Mouse (Mus musculus) CH12.LX (cell line): ENCODE data around the gene D630039A03Rik. TPM values are rescaled to one million over a fixed set of nuclear protein-coding genes. Genes with fewer than 3 reads are reported as not detected.

Experiments
- DNase-seq: peaks from one replicate; pipeline ENCODE4 v3.0.0-alpha.2; 2013; ENCODE audit errors: extremely low read depth
- H3K27ac ChIP-seq: 2 replicates; pipeline ENCODE4 v1.5.1; 2012; ENCODE audit warnings: low read depth, mild to moderate bottlenecking, control low read depth, moderate library complexity; ENCODE audit not compliant: insufficient read depth
- H3K27me3 ChIP-seq: replicated peaks from 2 replicates; pipeline ENCODE3; 2012; ENCODE audit warnings: inconsistent platforms
- H3K36me3 ChIP-seq, 2 experiments: replicated peaks in 1 of 2; 2 replicates each; pipeline versions ENCODE3 to v1.6.1; 2012; ENCODE audit warnings: inconsistent platforms in 1 of 2, low read length in 1 of 2, mild to moderate bottlenecking in 1 of 2, mixed read lengths in 1 of 2, moderate library complexity in 1 of 2; ENCODE audit not compliant: control insufficient read depth in 1 of 2, insufficient read depth in 1 of 2
- H3K4me1 ChIP-seq, 2 experiments: 2 replicates each; pipeline ENCODE4 v1.6.1; 2012; ENCODE audit warnings: inconsistent platforms in 1 of 2, moderate library complexity in 1 of 2; ENCODE audit not compliant: insufficient read depth in 2 of 2, control insufficient read depth in 1 of 2
- H3K4me2 ChIP-seq: 2 replicates; pipeline ENCODE4 v1.6.1; 2012; ENCODE audit warnings: low read depth, mild to moderate bottlenecking, control low read depth; ENCODE audit not compliant: poor library complexity, insufficient read depth, severe bottlenecking
- H3K4me3 ChIP-seq, 3 experiments: fragments of 150-350 bp in 1 of 3; sonication (generic) in 1 of 3; replicated peaks in 1 of 3; 2 replicates each; pipeline versions ENCODE3 to v1.5.1; 2011 to 2012; ENCODE audit warnings: low read depth in 2 of 3, low read length in 2 of 3, mild to moderate bottlenecking in 2 of 3, moderate library complexity in 2 of 3, control low read depth in 1 of 3, improper control_type of control experiment in 1 of 3, inconsistent platforms in 1 of 3, mixed read lengths in 1 of 3; ENCODE audit not compliant: poor library complexity in 1 of 3
- H3K79me2 ChIP-seq: replicated peaks from 2 replicates; pipeline ENCODE4 v1.6.1; 2012; ENCODE audit warnings: mild to moderate bottlenecking, moderate library complexity; ENCODE audit not compliant: control insufficient read depth, poor library complexity, insufficient read depth, severe bottlenecking; ENCODE audit errors: extremely low read depth
- H3K9ac ChIP-seq: 2 replicates; pipeline ENCODE4 v1.6.1; 2012; ENCODE audit warnings: low read depth, mild to moderate bottlenecking, control low read depth, moderate library complexity; ENCODE audit not compliant: insufficient read depth
- H3K9me3 ChIP-seq: replicated peaks from 2 replicates; pipeline ENCODE3; 2012; ENCODE audit warnings: low read length, inconsistent platforms, mixed read lengths
- BHLHE40 ChIP-seq: IDR thresholded peaks from 2 replicates; pipeline ENCODE4 v1.6.1; 2011; ENCODE audit warnings: mild to moderate bottlenecking, low read depth, low read length, improper control_type of control experiment
- CHD2 ChIP-seq: IDR thresholded peaks from 2 replicates; pipeline ENCODE4 v1.6.1; 2011; ENCODE audit warnings: low read length, improper control_type of control experiment
- CTCF ChIP-seq, 2 experiments: IDR thresholded peaks in 1 of 2; conservative IDR thresholded peaks in 1 of 2; 2 replicates each; pipeline ENCODE4 v1.5.1; 2011 to 2012; ENCODE audit warnings: low read depth in 2 of 2, low read length in 2 of 2, improper control_type of control experiment in 1 of 2, inconsistent platforms in 1 of 2, mild to moderate bottlenecking in 1 of 2, moderate library complexity in 1 of 2
- E2F4 ChIP-seq: IDR thresholded peaks from 2 replicates; pipeline ENCODE4 v1.6.1; 2011; ENCODE audit warnings: low read depth, low read length, improper control_type of control experiment; ENCODE audit not compliant: insufficient replicate concordance
- ELF1 ChIP-seq: IDR thresholded peaks from 2 replicates; pipeline ENCODE4 v1.6.1; 2014; ENCODE audit warnings: low read depth, mild to moderate bottlenecking, inconsistent platforms, low read length, improper control_type of control experiment
- EP300 ChIP-seq: IDR thresholded peaks from 2 replicates; pipeline ENCODE4 v1.6.1; 2011; ENCODE audit warnings: low read length, improper control_type of control experiment
- ETS1 ChIP-seq: conservative IDR thresholded peaks from 2 replicates; pipeline ENCODE4 v1.6.1; 2012; ENCODE audit warnings: low read depth, mild to moderate bottlenecking, inconsistent platforms, low read length, improper control_type of control experiment, moderate library complexity
- JUN ChIP-seq: IDR thresholded peaks from 2 replicates; pipeline ENCODE4 v1.6.1; 2011; ENCODE audit warnings: low read depth, mild to moderate bottlenecking, low read length, improper control_type of control experiment, moderate library complexity; ENCODE audit not compliant: insufficient read depth
- MAFK ChIP-seq: IDR thresholded peaks from 2 replicates; pipeline ENCODE4 v1.6.1; 2011; ENCODE audit warnings: low read length, improper control_type of control experiment; ENCODE audit not compliant: insufficient replicate concordance
- MAX ChIP-seq: IDR thresholded peaks from 2 replicates; pipeline ENCODE4 v1.6.1; 2011; ENCODE audit warnings: low read length, improper control_type of control experiment
- RAD21 ChIP-seq: IDR thresholded peaks from 2 replicates; pipeline ENCODE4 v1.6.1; 2011; ENCODE audit warnings: low read depth, mild to moderate bottlenecking, low read length, improper control_type of control experiment, moderate library complexity
- SIN3A ChIP-seq: IDR thresholded peaks from 2 replicates; pipeline ENCODE4 v1.6.1; 2012; ENCODE audit warnings: low read length, improper control_type of control experiment, inconsistent platforms
- SMC3 ChIP-seq: IDR thresholded peaks from 2 replicates; pipeline ENCODE4 v1.6.1; 2011; ENCODE audit warnings: low read depth, low read length, improper control_type of control experiment
- UBTF ChIP-seq: IDR thresholded peaks from 2 replicates; pipeline ENCODE4 v1.6.1; 2012; ENCODE audit warnings: low read depth, mild to moderate bottlenecking, inconsistent platforms, low read length, improper control_type of control experiment, moderate library complexity
- USF1 ChIP-seq: IDR thresholded peaks from 2 replicates; pipeline ENCODE4 v1.6.1; 2014; ENCODE audit warnings: low read depth, mild to moderate bottlenecking, inconsistent platforms, low read length, improper control_type of control experiment
- USF2 ChIP-seq: conservative IDR thresholded peaks from 2 replicates; pipeline ENCODE4 v1.6.1; 2011; ENCODE audit warnings: low read depth, low read length, improper control_type of control experiment
- ZMIZ1 ChIP-seq: IDR thresholded peaks from 2 replicates; pipeline ENCODE4 v1.6.1; 2012; ENCODE audit warnings: low read depth, mild to moderate bottlenecking, inconsistent platforms, low read length, improper control_type of control experiment
- ZNF384 ChIP-seq: IDR thresholded peaks from 2 replicates; pipeline ENCODE4 v1.6.1; 2012; ENCODE audit warnings: low read depth, low read length, improper control_type of control experiment, inconsistent platforms
- dilution Hi-C: fragments of 300-500 bp; cut with MboI; formaldehyde crosslinking; loops from 2 replicates; pipeline ENCODE4 v1.14.3; 2020; ENCODE audit warnings: low sequenced_read_pairs; ENCODE audit not compliant: extremely low pct_unique_long_range_greater_than_20kb, extremely low pct_ligation_motif_present
- in situ Hi-C: fragments of 300-500 bp; cut with MboI; formaldehyde crosslinking; loops from 3 replicates; pipeline ENCODE4 v1.14.3; 2019; ENCODE audit warnings: low sequenced_read_pairs, low pct_ligation_motif_present, low pct_unique_long_range_greater_than_20kb, mixed read lengths
- polyA plus RNA-seq: library from polyadenylated mRNA; unstranded; fragments of >175 nt; gene quantifications from 2 replicates; pipeline ENCODE4 v1.2.1, GENCODE M21; 2012; ENCODE audit warnings: low read depth; ENCODE audit not compliant: insufficient read length
- total RNA-seq, 2 experiments: library from RNA; depleted of rRNA; stranded (reverse); fragments of 300-350 nt in 1 of 2; fragments of >200 nt in 1 of 2; gene quantifications; 2 replicates each; pipeline ENCODE4 v1.2.3; 2012 to 2014

The D630039A03Rik gene
- total and polyA plus RNA-seq, 3 experiments: not detected

DNA sequence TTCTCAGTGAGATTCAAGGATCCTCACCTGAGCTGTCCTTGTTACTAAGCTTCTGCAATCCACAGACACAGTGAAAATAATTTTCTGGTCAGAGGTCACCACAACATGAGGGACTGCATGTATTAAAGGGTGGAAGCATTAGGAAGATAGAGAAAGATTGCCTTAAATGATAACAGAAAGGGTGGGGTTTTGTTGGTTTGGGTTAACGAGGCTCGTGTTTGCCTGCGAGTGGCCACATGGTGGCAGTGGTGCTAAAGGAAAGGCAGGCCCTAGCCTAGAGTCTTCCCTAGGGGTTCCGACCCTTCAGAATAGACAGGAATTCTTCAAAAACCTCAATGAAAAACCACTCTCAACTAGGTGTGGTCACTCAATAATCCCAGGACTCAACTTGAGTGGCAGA lies 14.9 kb downstream of the D630039A03Rik start:
- Histone ChIP-seq H3K36me3 (no peaks in the 10 kb centered on the region), H3K4me3 (no peak overlapping the region), H3K27ac (no peak overlapping the region), H3K4me1 (peaks cover 0 to 6% of the 10 kb centered on the region in 2 experiments; a peak in 2 of 4 replicates), H3K4me2 (no peak overlapping the region)
- peak; percentile 38 for DNase-seq
- in situ Hi-C loops (loop anchor here (10.0 kb wide), 1 partner anchor 174 kb away; no protein-coding TSS in a partner anchor), dilution Hi-C loops (no loop called here)
- TF ChIP-seq CTCF (conservative IDR thresholded peaks at IDR 0.05 in 1 of 2, IDR thresholded peaks at IDR 0.05 in 1 of 2; ENCODE audit: low read depth in 2 of 2, low read length in 2 of 2) (peak; percentile 51 to 83), CHD2 (no peak), MAX (peak; percentile 36; the same call in 1 of the 2 replicates), SMC3 (peak; percentile 59), USF1 (no peak), RAD21 (peak; percentile 86)
- TF ChIP-seq, all 38 proteins: peak for 4
- Histone ChIP-seq H3K9me3 (no peaks in the 10 kb centered on the region), H3K9ac (no peak overlapping the region), H3K79me2 (no peaks in the 10 kb centered on the region), H3K27me3 (peaks cover 2% of the 10 kb centered on the region)

DNA sequence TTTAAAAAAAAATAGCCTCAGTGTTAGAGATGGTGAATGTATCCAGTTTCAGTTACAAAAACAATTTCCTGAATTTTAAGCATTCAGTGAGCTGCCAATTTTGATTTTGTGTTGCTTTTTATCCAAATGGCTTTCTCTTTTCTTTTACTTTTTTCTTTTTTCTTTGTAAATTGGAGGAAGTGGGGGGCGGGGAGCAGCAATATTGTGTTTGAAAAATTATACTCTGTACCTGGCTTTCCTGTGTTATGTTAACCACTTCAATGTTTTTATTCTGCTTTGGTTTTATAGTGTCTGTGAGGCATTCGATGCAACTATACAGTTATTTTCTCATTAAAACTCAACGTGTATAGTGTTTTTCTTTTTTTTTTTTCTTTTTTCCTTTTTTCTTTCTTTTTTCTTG lies 19.5 kb downstream of the D630039A03Rik start:
- no peaks in the 10 kb centered on the region for H3K79me2 ChIP-seq
- H3K36me3 ChIP-seq: no peaks in the 10 kb centered on the region
- H3K4me1 ChIP-seq: no peaks in the 10 kb centered on the region
- no peak overlapping the region for H3K4me3 ChIP-seq
- no peak for TF ChIP-seq BHLHE40
- TF ChIP-seq MAX: no peak
- TF ChIP-seq SIN3A: no peak
- TF ChIP-seq CHD2: no peak
- no peak for TF ChIP-seq EP300
- no peak for TF ChIP-seq JUN
- TF ChIP-seq ELF1: no peak
- no peak for TF ChIP-seq ZNF384
- no peak for TF ChIP-seq ZMIZ1
- TF ChIP-seq E2F4: no peak
- TF ChIP-seq ETS1: no peak
- no peak for TF ChIP-seq UBTF
- no peak for TF ChIP-seq USF2
- no peak for TF ChIP-seq MAFK
- no peaks in the 10 kb centered on the region for H3K27me3 ChIP-seq
- in situ Hi-C loops: no loop called here
- H3K4me2 ChIP-seq: no peak overlapping the region
- no peak overlapping the region for H3K27ac ChIP-seq
- H3K9ac ChIP-seq: no peak overlapping the region
- dilution Hi-C loops: no loop called here
- DNase-seq: no peak
- H3K9me3 ChIP-seq: no peaks in the 10 kb centered on the region
